Mouse (Mus musculus) thymus, adult 2 months (tissue): ENCODE measurements at regions not wholly inside any gene's neighbourhood (a gene's known extent, or its start where the extent isn't known, plus 50 kb on each side); places are given as distances from the start of the nearest gene placed in this dataset.

ENCODE experiments used
- CTCF ChIP-seq: fragments of 200-500 bp; IDR thresholded peaks from 2 replicates; pipeline ENCODE4 v1.5.1; 2012; ENCODE audit warnings: mild to moderate bottlenecking, control low read depth, low read length, moderate library complexity, borderline replicate concordance; ENCODE audit not compliant: control insufficient read depth, poor library complexity, insufficient read depth; ENCODE audit errors: extremely low read depth
- POLR2A ChIP-seq: fragments of 200-500 bp; IDR thresholded peaks from 2 replicates; pipeline ENCODE4 v1.6.1; 2012; ENCODE audit warnings: mild to moderate bottlenecking, low read length, control low read depth, moderate library complexity; ENCODE audit not compliant: control insufficient read depth, poor library complexity, insufficient read depth; ENCODE audit errors: extremely low read depth

DNA sequence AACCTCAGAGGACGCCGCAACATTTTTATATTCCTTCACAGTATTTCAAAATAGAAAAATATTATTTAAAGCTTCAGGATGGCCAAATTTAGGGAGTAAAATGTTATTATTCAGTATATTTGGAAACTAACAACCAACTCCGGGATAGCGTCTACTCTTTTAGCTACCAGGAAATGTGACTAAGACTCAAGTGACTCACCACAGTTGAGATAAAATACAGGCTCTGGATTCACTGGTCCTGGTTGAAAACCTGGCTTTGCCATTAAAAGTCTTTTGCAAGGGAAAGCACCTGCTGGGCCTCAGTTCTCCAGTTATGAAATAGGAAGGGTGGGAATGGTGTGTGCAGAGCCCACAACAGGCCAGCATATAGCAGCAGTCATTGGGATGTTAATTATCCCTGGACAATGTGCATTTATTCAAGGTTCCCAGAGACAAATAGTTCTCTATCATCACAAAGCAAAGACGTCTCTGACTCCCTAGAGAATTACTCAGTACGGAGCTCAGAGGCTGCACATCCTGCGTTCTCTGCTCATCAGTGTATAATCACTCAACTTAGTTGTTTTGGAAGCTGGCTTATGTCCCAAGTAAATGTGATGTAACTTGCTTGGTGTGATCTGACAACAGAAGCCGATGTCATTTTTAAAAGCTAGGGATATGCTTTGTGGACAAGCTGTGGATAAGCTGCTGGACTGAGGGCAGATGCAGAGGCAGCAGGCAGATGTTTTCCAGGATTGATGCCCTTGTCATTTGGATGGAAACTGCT lies 73.9 kb upstream of the Kit start:
- TF ChIP-seq CTCF (no peak), POLR2A (no peak)
